Mouse (Mus musculus) gastrocnemius, postnatal 36 days (tissue): Measurements from ENCODE around the gene Stau1. TPM values are rescaled to one million over a fixed set of nuclear protein-coding genes. Genes with fewer than 3 reads are reported as not detected.
"Not testable (repeated sequence)": the region's sequence is repeated elsewhere in the genome, so short reads cannot be mapped to it uniquely, and the experiment has no call there.

ENCODE experiments used
- DNase-seq, 2 experiments: peaks; one replicate each; pipeline ENCODE4 v3.0.0; 2022
- intact Hi-C: fragments of 180-260 bp; cut with DNase I; formaldehyde crosslinking; loops from one replicate; pipeline ENCODE4 v1.15.1; 2025
- long read RNA-seq, 2 experiments: library from polyadenylated mRNA; stranded (forward); transcript quantifications; one replicate each; pipeline ENCODE4 v2.0.0; 2021
- total RNA-seq, 2 experiments: library from RNA; stranded (reverse); gene quantifications; 2 replicates each; pipeline ENCODE4 v1.2.3; 2021

The Stau1 gene
- total RNA-seq, result 10 to 100 TPM; 30.9 to 33.6 TPM
- long read RNA-seq, experiment 1, transcript Stau1-204 (12 exons, 2,976 nt), result minor isoform, 5 of 42 reads
- long read RNA-seq, experiment 1, transcript Stau1-209 (4 exons, 774 nt), result major isoform, 32 of 42 reads
- long read RNA-seq, experiment 1, partial matches to known transcripts, result 1 of 42 reads
- long read RNA-seq, experiment 1, other reads (novel, unspliced or antisense), result 3 of 42 reads
- long read RNA-seq, experiment 2, transcript Stau1-202 (12 exons, 3,569 nt), result minor isoform, 11 of 59 reads
- long read RNA-seq, experiment 2, transcript Stau1-209 (4 exons, 774 nt), result major isoform, 39 of 59 reads
- long read RNA-seq, experiment 2, partial matches to known transcripts, result 3 of 59 reads
- long read RNA-seq, experiment 2, other reads (novel, unspliced or antisense), result 5 of 59 reads

- intact Hi-C loops, result loop anchor here (2.0 kb wide), 1 partner anchor 19 kb away; the partner anchor contains the start of gene Ddx27
- peak; percentile 88 to 95 for DNase-seq
These were observed at the start of gene Stau1 for GRCm38 (mm10) chr2:166995796-166996532. TSS of gene Stau1 (minus strand) at chr2:166996299.

- intact Hi-C loops, result no loop called here
- no peak for DNase-seq
These were observed 47.5 kb upstream of the Stau1 start for GRCm38 (mm10) chr2:167043400-167044121.

GRCm38 (mm10) chr2:167039386-167039785 is 43.3 kb upstream of the Stau1 start:
- no peak for DNase-seq
- intact Hi-C loops, result no loop called here

GRCm38 (mm10) chr2:167038716-167039115 is 42.6 kb upstream of the Stau1 start:
- DNase-seq, result no peak
- intact Hi-C loops, result no loop called here

- intact Hi-C loops, result no loop called here
These were observed 42.2 kb upstream of the Stau1 start for GRCm38 (mm10) chr2:167038297-167038696.

GRCm38 (mm10) chr2:167037710-167038109 is 41.6 kb upstream of the Stau1 start:
- no peak for DNase-seq
- intact Hi-C loops, result no loop called here

More at GRCm38 (mm10) chr2:167038297-167038696, 42.2 kb upstream of the Stau1 start:
- DNase-seq, result no peak

- intact Hi-C loops, result no loop called here
These were observed 34.4 kb upstream of the Stau1 start for GRCm38 (mm10) chr2:167030507-167030906.

GRCm38 (mm10) chr2:167028553-167028952 is 32.5 kb upstream of the Stau1 start:
- intact Hi-C loops, result no loop called here

More at GRCm38 (mm10) chr2:167030507-167030906, 34.4 kb upstream of the Stau1 start:
- no peak for DNase-seq

GRCm38 (mm10) chr2:167019396-167019795 is 23.3 kb upstream of the Stau1 start:
- intact Hi-C loops, result no loop called here

More at GRCm38 (mm10) chr2:167028553-167028952, 32.5 kb upstream of the Stau1 start:
- no peak for DNase-seq

GRCm38 (mm10) chr2:167015382-167015718 is 19.3 kb upstream of the Stau1 start:
- intact Hi-C loops, result loop anchor here (2.0 kb wide), 1 partner anchor 19 kb away; the partner anchor contains the start of gene Stau1
- DNase-seq, result no peak

More at GRCm38 (mm10) chr2:167019396-167019795, 23.3 kb upstream of the Stau1 start:
- no peak for DNase-seq

- peak; percentile 88 for DNase-seq
- intact Hi-C loops, result loop anchor here (2.0 kb wide), 1 partner anchor 18 kb away; the partner anchor contains the start of gene Stau1
These were observed 18.7 kb upstream of the Stau1 start, which contains the start of gene Ddx27 for GRCm38 (mm10) chr2:167014702-167015381. TSS of gene Ddx27 (plus strand) at chr2:167015193.

GRCm38 (mm10) chr2:167010546-167010945 is 14.4 kb upstream of the Stau1 start:
- intact Hi-C loops, result no loop called here

GRCm38 (mm10) chr2:167009483-167009882 is 13.4 kb upstream of the Stau1 start:
- no peak for DNase-seq
- intact Hi-C loops, result no loop called here

More at GRCm38 (mm10) chr2:167010546-167010945, 14.4 kb upstream of the Stau1 start:
- no peak for DNase-seq

- DNase-seq, intact Hi-C loops: not testable (repeated sequence)
These were observed 11.5 kb upstream of the Stau1 start for GRCm38 (mm10) chr2:167007565-167007964.

GRCm38 (mm10) chr2:167007001-167007491 is 10.9 kb upstream of the Stau1 start:
- intact Hi-C loops, result no loop called here
- DNase-seq, result no peak

GRCm38 (mm10) chr2:167006355-167006754 is 10.3 kb upstream of the Stau1 start:
- intact Hi-C loops, result no loop called here
- no peak for DNase-seq

- DNase-seq, result peak in 1 of 2 experiments; percentile 12
- intact Hi-C loops, result no loop called here
These were observed 8.2 kb upstream of the Stau1 start for GRCm38 (mm10) chr2:167004099-167004854.

- intact Hi-C loops, result no loop called here
- DNase-seq, result no peak
These were observed 5.4 kb upstream of the Stau1 start for GRCm38 (mm10) chr2:167001486-167001885.

- DNase-seq, result no peak
- intact Hi-C loops, result loop anchor here (2.0 kb wide), 1 partner anchor 18 kb away; the partner anchor contains the start of gene Ddx27
These were observed 415 bp upstream of the Stau1 start for GRCm38 (mm10) chr2:166996533-166996894.
